Mouse (Mus musculus): ENCODE results near the gene Zfp40.
"Not testable (repeated sequence)": the region's sequence is repeated elsewhere in the genome, so short reads cannot be mapped to it uniquely, and the experiment has no call there.

Zfp40 gene

DNA sequence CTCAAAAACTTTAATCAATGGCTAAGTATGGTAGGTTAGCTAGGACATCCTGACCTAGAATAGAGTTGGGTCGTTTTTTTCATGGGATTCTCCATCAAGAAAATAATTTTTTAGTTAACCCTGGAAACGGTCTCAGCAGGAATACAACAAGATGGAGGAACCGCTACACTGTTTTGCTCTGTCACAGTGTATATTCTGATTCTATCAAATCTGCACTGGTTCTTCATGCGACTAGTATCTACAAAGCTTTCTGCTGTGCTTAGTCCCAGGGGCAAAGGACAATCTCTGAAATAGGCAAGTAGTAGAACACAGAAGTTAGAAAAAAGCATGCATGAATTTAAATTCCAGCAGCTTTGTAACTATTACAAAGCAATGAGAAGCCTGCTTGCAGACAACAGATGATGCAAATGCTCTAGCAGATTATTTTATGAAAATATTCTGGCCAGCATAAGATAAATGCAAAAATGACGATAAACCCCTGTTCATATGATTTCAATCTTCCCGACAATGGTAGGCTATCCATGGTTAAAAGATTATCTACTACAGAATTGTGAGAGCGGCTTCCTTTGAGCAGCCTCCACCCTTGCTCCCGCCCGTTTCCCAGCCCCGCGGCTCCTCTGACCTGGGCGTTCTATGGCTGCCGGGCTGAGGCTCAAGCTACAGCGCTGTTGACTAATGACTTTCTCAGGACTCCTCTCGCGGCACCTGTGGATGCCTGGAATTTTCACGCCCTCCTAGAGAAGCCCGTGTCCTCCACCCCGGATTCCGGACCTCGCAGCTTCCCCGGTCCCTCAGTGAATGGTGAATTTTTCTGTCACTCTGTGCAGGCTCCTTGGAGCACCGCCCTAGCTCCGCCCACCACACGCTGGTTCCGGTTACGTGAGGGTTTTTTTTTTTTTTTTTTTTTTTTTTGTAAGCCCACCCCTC lies at the start of gene Zfp40:
TSS of gene Zfp40 (minus strand) at position 800 of the 927 bp plus-strand sequence.
- DNase-seq (ENCODE audit: low read depth, low spot score) = peak; percentile 86

- DNase-seq (ENCODE audit: low read depth, low spot score) = no peak
Observed at GRCm38 (mm10) chr17:23218320-23218719, 25.3 kb upstream of the Zfp40 start.

- DNase-seq (ENCODE audit: low read depth, low spot score) = not testable (repeated sequence)
Observed at GRCm38 (mm10) chr17:23199856-23200255, 6.8 kb upstream of the Zfp40 start.

- DNase-seq (ENCODE audit: low read depth, low spot score) = peak; percentile 25
Observed at GRCm38 (mm10) chr17:23193441-23193840, 389 bp upstream of the Zfp40 start.

DNA sequence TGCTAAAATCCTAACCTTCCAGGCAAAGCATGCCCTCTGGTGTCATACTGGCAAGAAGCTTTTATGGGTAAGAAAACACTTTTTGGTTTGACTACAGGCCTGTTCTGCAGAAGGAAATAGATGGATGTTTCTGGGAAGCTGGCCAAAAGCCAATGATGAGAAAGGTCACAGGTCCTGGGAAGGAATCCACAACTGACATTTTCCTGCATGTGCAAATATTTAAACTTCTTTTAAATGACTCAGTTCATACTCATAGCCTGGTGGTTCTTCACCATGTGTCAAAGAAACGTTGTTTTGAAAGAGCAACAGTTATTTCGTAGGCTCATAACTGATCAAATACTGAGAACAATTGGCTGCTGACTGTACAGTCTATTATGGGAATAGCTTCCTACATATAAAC lies 5.4 kb downstream of the Zfp40 start:
- peak; percentile 7 for DNase-seq (ENCODE audit: low read depth, low spot score)

All from skeletal muscle tissue, adult 2 months (tissue).